13 mouse cellular contexts compared by ENCODE assay signal in genomic region chr15:91172193-91172592, GRCm38 (mm10). TPM values are rescaled to one million over a fixed set of nuclear protein-coding genes. Genes with fewer than 3 reads are reported as not detected.
DNase-seq lines count a peak whose midpoint lies in the region; ATAC-seq lines count a peak whose summit lies in the region.
"Had no signal": no experiment of that assay in that cellular context is flagged by ENCODE, and none has a peak within 500 bp of the region (broad histone marks: within the 10 kb centered on the region; RNA-seq: fewer than 3 reads in every experiment).

No protein-coding gene starts in this region.

- no peaks in the 10 kb centered on the region for H3K9me3 ChIP-seq in forebrain, embryonic 16.5 days (ENCODE audit: control insufficient read depth, low read length)
- H3K9me3 ChIP-seq in forebrain, embryonic 12.5 days = no peaks in the 10 kb centered on the region
- H3K9me3 ChIP-seq in midbrain, embryonic 11.5 days (ENCODE audit: control insufficient read depth, low read length) = no peaks in the 10 kb centered on the region
- H3K9me3 ChIP-seq in midbrain, embryonic 14.5 days (ENCODE audit: control insufficient read depth, low read length) = no peaks in the 10 kb centered on the region
- no peaks in the 10 kb centered on the region for H3K9me3 ChIP-seq in lung, embryonic 16.5 days (ENCODE audit: control insufficient read depth, low read length)
- H3K9me3 ChIP-seq: limb, embryonic 15.5 days had no signal

- H3K27ac ChIP-seq in forebrain, embryonic 16.5 days (ENCODE audit: low read length) = peak overlapping the region; percentile 9; the same call in 1 of the 2 replicates
- no peak overlapping the region for H3K27ac ChIP-seq in forebrain, embryonic 12.5 days
- no peak overlapping the region for H3K27ac ChIP-seq in midbrain, embryonic 11.5 days (ENCODE audit: low read depth, low read length)
- H3K27ac ChIP-seq in midbrain, embryonic 14.5 days (replicated peaks; ENCODE audit: low read depth, low read length) = no peak overlapping the region
- H3K27ac ChIP-seq in lung, embryonic 16.5 days (ENCODE audit: low read length) = no peak overlapping the region; the same call in 1 of the 2 replicates
- H3K27ac ChIP-seq: layer of hippocampus, adult 2 months; limb, embryonic 15.5 days had no signal

- no peak overlapping the region for H3K4me3 ChIP-seq in forebrain, embryonic 16.5 days (replicated peaks; ENCODE audit: low read length)
- no peak overlapping the region for H3K4me3 ChIP-seq in forebrain, embryonic 12.5 days (replicated peaks)
- no peak overlapping the region for H3K4me3 ChIP-seq in midbrain, embryonic 11.5 days (ENCODE audit: low read depth, low read length)
- no peak overlapping the region for H3K4me3 ChIP-seq in midbrain, embryonic 14.5 days (replicated peaks; ENCODE audit: low read depth, low read length)
- H3K4me3 ChIP-seq in lung, embryonic 16.5 days (ENCODE audit: low read length) = no peak overlapping the region
- H3K4me3 ChIP-seq: layer of hippocampus, adult 2 months; limb, embryonic 15.5 days had no signal

- 29% methylated on average over 4 of the region's 4 CpGs for WGBS in forebrain, embryonic 16.5 days
- 63% methylated on average over 4 of the region's 4 CpGs for WGBS in forebrain, embryonic 12.5 days
- 84% methylated on average over 4 of the region's 4 CpGs for WGBS in midbrain, embryonic 11.5 days
- WGBS in midbrain, embryonic 14.5 days = 86% methylated on average over 4 of the region's 4 CpGs
- 66% methylated on average over 4 of the region's 4 CpGs for WGBS in lung, embryonic 16.5 days

- H3K4me2 ChIP-seq in forebrain, embryonic 16.5 days (ENCODE audit: low read length) = no peak overlapping the region
- H3K4me2 ChIP-seq in forebrain, embryonic 12.5 days = no peak overlapping the region
- H3K4me2 ChIP-seq in midbrain, embryonic 11.5 days = no peak overlapping the region
- no peak overlapping the region for H3K4me2 ChIP-seq in midbrain, embryonic 14.5 days (ENCODE audit: low read length)
- no peak overlapping the region for H3K4me2 ChIP-seq in lung, embryonic 16.5 days (ENCODE audit: low read depth, low read length)
- H3K4me2 ChIP-seq: limb, embryonic 15.5 days had no signal

- H3K9ac ChIP-seq in forebrain, embryonic 16.5 days (replicated peaks; ENCODE audit: low read depth, low read length) = no peak overlapping the region
- H3K9ac ChIP-seq in forebrain, embryonic 12.5 days = no peak overlapping the region
- H3K9ac ChIP-seq in midbrain, embryonic 11.5 days (ENCODE audit: low read length) = no peak overlapping the region
- H3K9ac ChIP-seq in midbrain, embryonic 14.5 days (replicated peaks; ENCODE audit: low read length) = no peak overlapping the region
- no peak overlapping the region for H3K9ac ChIP-seq in lung, embryonic 16.5 days (ENCODE audit: low read length)
- H3K9ac ChIP-seq: limb, embryonic 15.5 days had no signal

- H3K36me3 ChIP-seq in forebrain, embryonic 16.5 days (ENCODE audit: control insufficient read depth, insufficient read depth) = no peaks in the 10 kb centered on the region
- H3K36me3 ChIP-seq in forebrain, embryonic 12.5 days (replicated peaks) = peaks cover 7% of the 10 kb centered on the region; the same call in 1 of the 2 replicates
- H3K36me3 ChIP-seq in midbrain, embryonic 11.5 days (ENCODE audit: control insufficient read depth, insufficient read depth, low read length) = peaks cover 11% of the 10 kb centered on the region
- H3K36me3 ChIP-seq in midbrain, embryonic 14.5 days (ENCODE audit: control insufficient read depth, insufficient read depth, low read length) = no peaks in the 10 kb centered on the region
- no peaks in the 10 kb centered on the region for H3K36me3 ChIP-seq in lung, embryonic 16.5 days (ENCODE audit: control insufficient read depth, insufficient read depth, low read length)
- H3K36me3 ChIP-seq: limb, embryonic 15.5 days had no signal

- ATAC-seq in forebrain, embryonic 16.5 days = peak; percentile 32; the same call in 1 of the 2 replicates
- ATAC-seq in forebrain, embryonic 12.5 days (ENCODE audit: low FRiP score) = no peak
- no peak for ATAC-seq in midbrain, embryonic 11.5 days (ENCODE audit: low FRiP score)
- ATAC-seq in midbrain, embryonic 14.5 days (ENCODE audit: low FRiP score, low TSS enrichment) = no peak
- peak; percentile 78 for ATAC-seq in lung, embryonic 16.5 days (ENCODE audit: low read depth)
- ATAC-seq: intestine, postnatal 0 days had no signal

- H3K27me3 ChIP-seq in forebrain, embryonic 16.5 days (replicated peaks; ENCODE audit: control insufficient read depth, insufficient read depth, low read length) = no peaks in the 10 kb centered on the region
- no peaks in the 10 kb centered on the region for H3K27me3 ChIP-seq in forebrain, embryonic 12.5 days
- no peaks in the 10 kb centered on the region for H3K27me3 ChIP-seq in midbrain, embryonic 11.5 days (ENCODE audit: control insufficient read depth, insufficient read depth, low read length)
- H3K27me3 ChIP-seq in midbrain, embryonic 14.5 days (ENCODE audit: control insufficient read depth, insufficient read depth, low read length) = no peaks in the 10 kb centered on the region
- H3K27me3 ChIP-seq in lung, embryonic 16.5 days (ENCODE audit: control insufficient read depth, insufficient read depth, low read depth, low read length) = no peaks in the 10 kb centered on the region
- H3K27me3 ChIP-seq: limb, embryonic 15.5 days had no signal

- peaks cover 18% of the 10 kb centered on the region for H3K4me1 ChIP-seq in forebrain, embryonic 16.5 days (replicated peaks; ENCODE audit: control insufficient read depth, insufficient read depth, low read length)
- H3K4me1 ChIP-seq in forebrain, embryonic 12.5 days = peaks cover 6% of the 10 kb centered on the region; the same call in 1 of the 2 replicates
- no peaks in the 10 kb centered on the region for H3K4me1 ChIP-seq in midbrain, embryonic 11.5 days (ENCODE audit: control insufficient read depth, insufficient read depth, low read length)
- no peaks in the 10 kb centered on the region for H3K4me1 ChIP-seq in midbrain, embryonic 14.5 days (ENCODE audit: control insufficient read depth, insufficient read depth, low read length)
- no peaks in the 10 kb centered on the region for H3K4me1 ChIP-seq in lung, embryonic 16.5 days (replicated peaks; ENCODE audit: control insufficient read depth, insufficient read depth, low read length)

- peak; percentile 61 for DNase-seq in midbrain, embryonic 11.5 days (ENCODE audit: low spot score, missing footprints)
- DNase-seq in midbrain, embryonic 14.5 days = no peak
- no peak for DNase-seq in layer of hippocampus, adult 11-12 months (ENCODE audit: low spot score)
- no peak for DNase-seq in ovary, postnatal 14 days (ENCODE audit: low spot score)
- DNase-seq in thymus, postnatal 0 days (ENCODE audit: low spot score) = no peak
- DNase-seq: cerebellum, adult 11-12 months had no signal

RNA-seq across cellular contexts. Expression of gene Abcd2, which starts 19.4 kb away (rescaled TPM):
- 14.2 and 19.4 TPM in 2 replicates for polyA plus RNA-seq in forebrain, embryonic 16.5 days (2015; fragmentation: Nextera tagmentation; extraction: Ambion mirVana)
- 27.3 and 28.7 TPM in 2 replicates for polyA plus RNA-seq in forebrain, embryonic 12.5 days (2016; fragmentation: Nextera tagmentation; extraction: Ambion mirVana)
- polyA plus RNA-seq in midbrain, embryonic 11.5 days (2014; fragmentation: Nextera tagmentation; extraction: Ambion mirVana) = 32.5 and 36.2 TPM in 2 replicates
- polyA plus RNA-seq in midbrain, embryonic 14.5 days (2014; fragmentation: Nextera tagmentation; extraction: Ambion mirVana) = 6.9 and 11.8 TPM in 2 replicates
- 6.4 and 6.6 TPM in 2 replicates for polyA plus RNA-seq in lung, embryonic 16.5 days (2015; fragmentation: Nextera tagmentation; extraction: Ambion mirVana)
- polyA plus RNA-seq in thymus, postnatal 0 days (2015; fragmentation: Nextera tagmentation; extraction: Ambion mirVana) = 0.79 and 0.84 TPM in 2 replicates

RNA-seq across cellular contexts. Expression of gene CN725425, which starts 27.1 kb away (rescaled TPM):
- polyA plus RNA-seq in forebrain, embryonic 16.5 days (2015; fragmentation: Nextera tagmentation; extraction: Ambion mirVana) = not detected in 2 replicates
- polyA plus RNA-seq in forebrain, embryonic 12.5 days (2016; fragmentation: Nextera tagmentation; extraction: Ambion mirVana) = not detected in 2 replicates
- not detected in 2 replicates for polyA plus RNA-seq in midbrain, embryonic 11.5 days (2014; fragmentation: Nextera tagmentation; extraction: Ambion mirVana)
- polyA plus RNA-seq in midbrain, embryonic 14.5 days (2014; fragmentation: Nextera tagmentation; extraction: Ambion mirVana) = 0.11 TPM in 1 of 2 replicates, not detected in the other
- not detected in 2 replicates for polyA plus RNA-seq in lung, embryonic 16.5 days (2015; fragmentation: Nextera tagmentation; extraction: Ambion mirVana)
- polyA plus RNA-seq in thymus, postnatal 0 days (2015; fragmentation: Nextera tagmentation; extraction: Ambion mirVana) = not detected in 2 replicates
- polyA plus RNA-seq: heart, embryonic 16.5 days; intestine, postnatal 0 days; limb, embryonic 15.5 days had no signal

Comparison
In these comparisons a context has a peak if more than half of its experiments do, and no peak if none do; other contexts are left out.
1. ATAC-seq: peak in forebrain, embryonic 16.5 days (single experiment) and lung, embryonic 16.5 days (single experiment); none in forebrain, embryonic 12.5 days (single experiment), midbrain, embryonic 11.5 days (single experiment) and midbrain, embryonic 14.5 days (single experiment).